Mouse (Mus musculus): ENCODE data around the gene Smyd4.
"Not testable (repeated sequence)": the region's sequence is repeated elsewhere in the genome, so short reads cannot be mapped to it uniquely, and the experiment has no call there.

GRCm38 (mm10) chr11:75378786-75379185, 30.6 kb downstream of the Smyd4 start:
- not testable (repeated sequence) for TF ChIP-seq CTCF (IDR thresholded peaks at IDR 0.05; ENCODE audit: extremely low read depth, insufficient read depth, insufficient read length, insufficient replicate concordance); POLR2A (IDR thresholded peaks at IDR 0.05; ENCODE audit: low read depth, low read length)
